Mouse (Mus musculus) kidney, adult 11 months (tissue): ENCODE data around the gene Qsox1.

Experiments used
- DNase-seq: peaks from one replicate; pipeline ENCODE4 v3.0.0; 2022

Qsox1 gene

GRCm38 (mm10) chr1:155812581-155813499, at the start of gene Qsox1:
Gene Qsox1 (minus strand): TSS chr1:155812889.
- peak; percentile 83 for DNase-seq

GRCm38 (mm10) chr1:155854926-155855702, 42.4 kb upstream of the Qsox1 start:
- peak; percentile 23 for DNase-seq

GRCm38 (mm10) chr1:155853009-155853408, 40.3 kb upstream of the Qsox1 start:
- no peak for DNase-seq

- DNase-seq, result no peak
These were observed 31.5 kb upstream of the Qsox1 start for GRCm38 (mm10) chr1:155844235-155844634.

- DNase-seq, result peak; percentile 9
These were observed 30.8 kb upstream of the Qsox1 start for GRCm38 (mm10) chr1:155843538-155843937.

GRCm38 (mm10) chr1:155835667-155836066, 23.0 kb upstream of the Qsox1 start:
- no peak for DNase-seq

GRCm38 (mm10) chr1:155833610-155834009, 20.9 kb upstream of the Qsox1 start:
- DNase-seq, result no peak

- no peak for DNase-seq
These were observed 19.3 kb upstream of the Qsox1 start for GRCm38 (mm10) chr1:155831958-155832357.

- no peak for DNase-seq
These were observed 18.2 kb upstream of the Qsox1 start for GRCm38 (mm10) chr1:155830861-155831260.

- DNase-seq, result no peak
These were observed 15.1 kb upstream of the Qsox1 start for GRCm38 (mm10) chr1:155827703-155828295.

GRCm38 (mm10) chr1:155826803-155827395, 14.2 kb upstream of the Qsox1 start:
- DNase-seq, result no peak

GRCm38 (mm10) chr1:155825940-155826716, 13.4 kb upstream of the Qsox1 start:
- DNase-seq, result no peak

GRCm38 (mm10) chr1:155820646-155821045, 8.0 kb upstream of the Qsox1 start:
- no peak for DNase-seq

GRCm38 (mm10) chr1:155816167-155816566, 3.5 kb upstream of the Qsox1 start:
- no peak for DNase-seq

- DNase-seq, result no peak
These were observed 601 bp downstream of the Qsox1 start for GRCm38 (mm10) chr1:155811995-155812580.

GRCm38 (mm10) chr1:155810616-155811015, 2.1 kb downstream of the Qsox1 start:
- DNase-seq, result no peak

GRCm38 (mm10) chr1:155809706-155810442, 2.8 kb downstream of the Qsox1 start:
- DNase-seq, result no peak

GRCm38 (mm10) chr1:155808261-155808660, 4.4 kb downstream of the Qsox1 start:
- no peak for DNase-seq

GRCm38 (mm10) chr1:155805607-155806006, 7.1 kb downstream of the Qsox1 start:
- DNase-seq, result no peak

- DNase-seq, result no peak
These were observed 11.4 kb downstream of the Qsox1 start for GRCm38 (mm10) chr1:155801014-155801991.
